Mouse (Mus musculus) brain, embryonic 14.5 days (tissue): ENCODE measurements at regions not wholly inside any gene's neighbourhood (a gene's known extent, or its start where the extent isn't known, plus 50 kb on each side); places are given as distances from the start of the nearest gene placed in this dataset.

ENCODE experiments used
- CTCF ChIP-seq: fragments of 200-500 bp; IDR thresholded peaks from 2 replicates; pipeline ENCODE4 v1.5.1; 2012; ENCODE audit warnings: inconsistent platforms, mild to moderate bottlenecking, moderate library complexity, borderline replicate concordance; ENCODE audit not compliant: insufficient read depth, insufficient read length; ENCODE audit errors: extremely low read depth
- POLR2A ChIP-seq: fragments of 200-500 bp; IDR thresholded peaks from 2 replicates; pipeline ENCODE4 v1.6.1; 2012; ENCODE audit warnings: mild to moderate bottlenecking, inconsistent platforms, borderline replicate concordance; ENCODE audit not compliant: poor library complexity, insufficient read depth, insufficient read length, severe bottlenecking; ENCODE audit errors: extremely low read depth

DNA sequence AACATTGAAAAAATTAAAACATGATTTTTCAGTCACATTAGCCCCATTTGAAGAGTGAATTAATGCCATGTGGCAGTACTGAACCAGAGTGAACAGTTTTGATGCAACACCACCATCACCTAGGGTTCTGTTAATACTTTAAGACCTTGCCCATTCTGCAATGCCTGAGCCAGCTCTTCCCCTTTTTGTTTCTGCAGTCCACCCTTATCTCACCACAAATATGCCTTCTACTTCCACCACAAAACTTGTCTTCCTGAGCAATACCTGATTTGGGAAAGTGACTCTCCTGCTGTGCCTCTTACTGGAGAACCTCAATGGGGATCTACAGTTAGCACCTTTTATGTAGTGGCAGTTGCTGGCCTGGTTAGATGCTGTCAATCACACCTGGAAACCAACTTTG lies 1335.7 kb downstream of the Fam181b start:
- TF ChIP-seq CTCF = no peak
- TF ChIP-seq POLR2A = no peak
